Mouse (Mus musculus) lung, adult 2 months (tissue): ENCODE results near the gene Rad51d.

Experiments
- CTCF ChIP-seq: fragments of 200-500 bp; IDR thresholded peaks from 2 replicates; pipeline ENCODE4 v1.5.1; 2011; ENCODE audit warnings: mild to moderate bottlenecking, low read length, control low read depth; ENCODE audit not compliant: insufficient read depth
- POLR2A ChIP-seq: fragments of 200-500 bp; IDR thresholded peaks from 2 replicates; pipeline ENCODE4 v1.6.1; 2011; ENCODE audit warnings: low read depth, mild to moderate bottlenecking, control low read depth, low read length, borderline replicate concordance; ENCODE audit errors: extremely low read depth

- TF ChIP-seq POLR2A (no peak), CTCF (no peak)
These were observed 40.2 kb downstream of the Rad51d start for GRCm38 (mm10) chr11:82850259-82850658.
